Mouse (Mus musculus): ENCODE results near the gene Hs1bp3. TPM values are rescaled to one million over a fixed set of nuclear protein-coding genes. Genes with fewer than 3 reads are reported as not detected.

Hs1bp3 gene
- polyA plus RNA-seq, 1 experiment from 2014 or later: 18.9 TPM

DNA sequence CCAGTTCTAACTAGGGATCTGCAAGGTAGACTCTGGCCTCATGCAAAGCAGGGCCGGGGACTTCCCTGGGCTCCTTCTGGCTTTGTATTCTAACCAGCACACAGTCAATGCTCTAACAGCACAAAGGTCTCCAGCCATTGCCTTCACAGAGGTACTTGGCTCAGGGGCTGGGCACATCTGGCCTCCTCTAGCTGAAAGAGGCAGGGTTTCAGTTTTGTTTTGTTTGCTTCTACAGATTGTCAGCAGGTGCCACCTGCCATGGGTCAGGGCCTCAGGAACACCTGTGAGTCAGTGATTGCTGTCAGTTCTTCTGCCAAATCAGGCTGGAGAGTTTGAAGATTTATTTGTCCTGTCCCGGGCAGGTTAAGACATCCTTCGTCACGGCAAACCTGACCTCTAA is 39.8 kb downstream of the Hs1bp3 start:
- WGBS: 77% methylated on average over 4 of the region's 4 CpGs
- Histone ChIP-seq H3K4me2 (replicated peaks) (no peak overlapping the region), H3K27ac (replicated peaks) (no peak overlapping the region), H3K4me1 (peaks cover 26% of the 10 kb centered on the region), H3K4me3 (replicated peaks) (no peak overlapping the region), H3K27me3 (no peaks in the 10 kb centered on the region), H3K36me3 (no peaks in the 10 kb centered on the region), H3K9me3 (replicated peaks) (no peaks in the 10 kb centered on the region), H3K9ac (no peak overlapping the region)
- no peak for ATAC-seq (ENCODE audit: insufficient number of reproducible peaks, low FRiP score, low TSS enrichment, low read depth)

DNA sequence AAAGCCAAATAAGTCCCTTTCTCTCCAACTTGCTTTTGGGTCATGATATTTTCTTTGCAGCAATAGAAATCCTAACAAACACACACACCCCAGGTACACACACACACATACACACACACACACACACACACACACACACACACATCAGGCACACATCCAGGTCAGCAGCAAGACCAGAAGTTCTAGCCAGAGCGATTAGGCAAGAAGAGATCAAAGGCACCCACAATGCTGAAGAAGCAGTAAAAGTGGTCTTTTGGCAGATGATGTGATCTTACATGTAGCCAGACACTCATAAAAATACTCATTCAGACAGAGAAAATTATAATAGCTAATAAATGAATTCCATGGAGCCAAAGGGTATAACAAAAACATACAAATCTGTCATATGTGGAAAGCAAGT is 41.0 kb downstream of the Hs1bp3 start:
- WGBS: 87% methylated on average over 1 of the region's 1 CpGs
- H3K4me2 ChIP-seq (replicated peaks): no peak overlapping the region
- H3K4me3 ChIP-seq (replicated peaks): no peak overlapping the region
- peaks cover 25% of the 10 kb centered on the region for H3K4me1 ChIP-seq
- no peak overlapping the region for H3K9ac ChIP-seq
- H3K36me3 ChIP-seq: no peaks in the 10 kb centered on the region
- no peak overlapping the region for H3K27ac ChIP-seq (replicated peaks)
- H3K27me3 ChIP-seq: no peaks in the 10 kb centered on the region
- no peak for ATAC-seq (ENCODE audit: insufficient number of reproducible peaks, low FRiP score, low TSS enrichment, low read depth)
- no peaks in the 10 kb centered on the region for H3K9me3 ChIP-seq (replicated peaks)

DNA sequence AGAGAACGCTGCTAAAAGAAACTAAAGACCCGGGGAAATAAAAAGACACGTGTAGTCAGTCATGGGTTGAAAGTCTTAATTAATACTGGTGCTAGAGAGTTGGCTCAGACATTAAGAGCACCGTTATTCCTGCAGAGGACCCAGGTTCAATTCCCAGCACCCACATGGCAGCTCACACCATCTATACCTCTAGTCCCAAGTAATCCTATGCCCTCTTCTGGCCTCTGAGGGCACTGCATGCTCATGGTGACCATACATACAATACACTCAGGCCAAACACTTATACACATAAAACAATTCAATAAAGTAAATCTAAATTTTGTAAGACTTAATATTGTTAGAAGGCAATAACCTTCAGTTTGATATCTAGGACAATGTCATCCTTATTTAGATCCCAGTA is 41.8 kb downstream of the Hs1bp3 start:
- peaks cover 17% of the 10 kb centered on the region for H3K4me1 ChIP-seq
- no peak overlapping the region for H3K4me2 ChIP-seq (replicated peaks)
- no peak overlapping the region for H3K4me3 ChIP-seq (replicated peaks)
- H3K27ac ChIP-seq (replicated peaks): no peak overlapping the region
- H3K9ac ChIP-seq: no peak overlapping the region
- 95% methylated on average over 4 of the region's 4 CpGs for WGBS
- no peak for ATAC-seq (ENCODE audit: insufficient number of reproducible peaks, low FRiP score, low TSS enrichment, low read depth)
- no peaks in the 10 kb centered on the region for H3K36me3 ChIP-seq
- H3K9me3 ChIP-seq (replicated peaks): no peaks in the 10 kb centered on the region
- H3K27me3 ChIP-seq: no peaks in the 10 kb centered on the region

DNA sequence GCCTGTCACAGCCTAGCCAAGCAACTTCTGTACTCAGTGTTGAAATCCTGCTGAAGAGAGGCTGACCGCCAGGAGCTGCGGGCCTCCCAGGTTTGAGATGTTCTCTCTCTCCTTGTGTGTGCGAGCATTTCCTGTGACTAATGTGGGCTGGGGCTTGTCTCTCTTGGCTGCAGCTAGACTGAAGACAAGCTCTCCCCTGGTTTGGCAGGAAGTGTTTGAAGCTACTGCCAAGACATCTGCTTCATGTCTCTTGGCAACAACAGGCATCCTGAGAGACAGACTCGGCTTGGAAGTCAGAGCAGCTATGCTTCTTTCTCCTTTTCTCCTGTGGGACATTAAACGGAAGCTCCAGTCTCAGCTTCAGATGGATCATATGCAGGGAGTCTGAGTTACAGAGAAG is 44.2 kb downstream of the Hs1bp3 start:
- H3K4me1 ChIP-seq: peaks cover 17% of the 10 kb centered on the region
- H3K4me3 ChIP-seq (replicated peaks): no peak overlapping the region
- no peaks in the 10 kb centered on the region for H3K27me3 ChIP-seq
- H3K4me2 ChIP-seq (replicated peaks): no peak overlapping the region
- no peaks in the 10 kb centered on the region for H3K36me3 ChIP-seq
- H3K9me3 ChIP-seq (replicated peaks): no peaks in the 10 kb centered on the region
- peak overlapping the region; percentile 61 for H3K27ac ChIP-seq (replicated peaks)
- ATAC-seq (ENCODE audit: insufficient number of reproducible peaks, low FRiP score, low TSS enrichment, low read depth): peak; percentile 87
- H3K9ac ChIP-seq: no peak overlapping the region
- WGBS: 18% methylated on average over 5 of the region's 5 CpGs

DNA sequence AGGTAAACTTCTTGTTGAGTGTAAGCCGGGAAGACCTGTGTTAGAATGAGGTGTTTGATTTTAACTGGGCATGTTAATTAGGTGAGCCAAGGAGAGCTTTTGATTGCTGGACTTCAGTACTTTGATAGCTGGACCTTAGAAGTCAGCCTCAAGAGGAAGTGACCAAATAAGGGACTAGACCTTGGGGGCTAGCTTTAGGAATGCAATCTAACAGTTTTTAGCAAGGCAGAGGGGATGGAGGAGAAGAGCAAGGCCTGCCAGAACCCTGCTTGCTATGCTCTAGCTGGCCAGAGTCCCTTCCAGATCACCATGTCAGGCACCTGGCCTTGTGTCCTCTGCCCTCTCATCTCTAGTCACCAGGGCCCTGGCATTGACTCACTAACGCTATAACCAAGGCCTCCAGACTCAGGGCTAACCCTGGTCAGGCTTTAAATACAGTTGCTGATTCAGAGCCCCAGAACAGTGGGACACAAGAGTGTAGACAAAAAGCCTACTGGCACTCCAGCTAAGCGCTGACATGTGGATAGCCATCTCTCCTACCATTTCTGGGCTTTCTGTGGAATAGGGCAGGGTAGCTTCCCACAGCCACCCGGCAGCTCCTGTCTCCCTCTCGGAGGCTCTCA is 45.2 kb downstream of the Hs1bp3 start:
- ATAC-seq (ENCODE audit: insufficient number of reproducible peaks, low FRiP score, low TSS enrichment, low read depth): no peak
- H3K27ac ChIP-seq (replicated peaks): peak overlapping the region; percentile 61; the same call in 1 of the 2 replicates
- 81% methylated on average over 5 of the region's 5 CpGs for WGBS

DNA sequence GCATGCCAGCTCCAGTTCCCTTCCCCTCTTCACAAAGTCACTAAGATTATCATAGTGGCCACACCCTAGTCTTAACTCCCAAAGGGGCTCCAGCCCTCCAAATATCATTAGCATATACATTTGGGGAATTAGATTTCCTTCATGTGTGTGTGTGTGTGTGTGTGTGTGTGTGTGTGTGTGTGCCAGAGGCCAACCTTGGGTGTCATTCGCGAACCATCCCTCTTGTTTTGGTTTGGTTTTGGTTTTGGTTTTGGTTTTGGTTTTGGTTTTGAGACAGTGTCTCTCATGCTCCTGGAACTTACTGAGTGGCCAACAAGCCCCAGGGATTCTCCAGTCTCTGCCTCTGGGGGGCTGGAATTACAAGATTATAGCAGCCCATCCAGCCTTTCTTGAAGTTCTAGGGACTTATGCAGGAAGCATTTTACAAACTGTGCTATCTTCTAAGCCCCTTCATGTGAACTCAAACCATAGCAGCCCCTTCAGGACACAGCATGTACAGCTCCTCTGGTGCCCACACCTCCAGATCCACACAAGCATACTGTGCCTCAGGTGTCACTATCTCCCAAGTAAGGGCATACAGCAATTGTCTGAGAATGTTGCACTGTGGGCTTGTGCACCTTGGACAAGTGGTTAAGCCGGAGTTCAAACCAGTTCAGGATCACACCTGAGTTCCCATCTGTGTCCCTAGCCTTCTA is 46.3 kb downstream of the Hs1bp3 start:
- no peaks in the 10 kb centered on the region for H3K9me3 ChIP-seq (replicated peaks)
- 99% methylated on average over 3 of the region's 3 CpGs for WGBS
- ATAC-seq (ENCODE audit: insufficient number of reproducible peaks, low FRiP score, low TSS enrichment, low read depth): no peak
- no peak overlapping the region for H3K4me3 ChIP-seq (replicated peaks)
- H3K4me2 ChIP-seq (replicated peaks): no peak overlapping the region
- H3K27ac ChIP-seq (replicated peaks): no peak overlapping the region
- peaks cover 17% of the 10 kb centered on the region for H3K4me1 ChIP-seq
- no peaks in the 10 kb centered on the region for H3K36me3 ChIP-seq
- no peak overlapping the region for H3K9ac ChIP-seq
- no peaks in the 10 kb centered on the region for H3K27me3 ChIP-seq

More for the DNA sequence above, 45.2 kb downstream of the Hs1bp3 start:
- Histone ChIP-seq H3K9me3 (replicated peaks) (no peaks in the 10 kb centered on the region), H3K4me3 (replicated peaks) (no peak overlapping the region), H3K27me3 (no peaks in the 10 kb centered on the region), H3K4me1 (peaks cover 17% of the 10 kb centered on the region), H3K36me3 (no peaks in the 10 kb centered on the region), H3K4me2 (replicated peaks) (no peak overlapping the region), H3K9ac (no peak overlapping the region)

DNA sequence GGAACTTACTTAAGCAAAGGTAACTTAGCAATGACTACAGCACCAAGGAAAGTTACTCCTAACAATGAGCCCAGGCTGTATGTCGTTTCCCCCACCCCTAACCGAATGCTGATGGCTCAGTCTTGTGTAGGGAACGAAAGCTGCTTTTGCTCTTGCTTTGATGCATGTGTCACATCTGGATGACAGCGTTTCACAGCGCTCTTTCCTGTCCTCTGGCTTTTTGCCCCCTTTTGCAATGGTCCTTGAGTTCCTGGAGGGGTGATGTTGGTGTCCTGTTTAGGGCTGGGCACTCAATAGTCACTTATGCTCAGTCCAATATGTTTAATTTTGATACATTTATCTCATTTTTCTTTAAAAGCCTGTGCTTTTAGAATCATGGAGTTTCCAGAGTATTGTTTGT is 48.6 kb downstream of the Hs1bp3 start:
- no peak for ATAC-seq (ENCODE audit: insufficient number of reproducible peaks, low FRiP score, low TSS enrichment, low read depth)
- no peaks in the 10 kb centered on the region for H3K36me3 ChIP-seq
- no peak overlapping the region for H3K27ac ChIP-seq (replicated peaks)
- WGBS: 59% methylated on average over 5 of the region's 5 CpGs
- H3K4me3 ChIP-seq (replicated peaks): no peak overlapping the region
- no peaks in the 10 kb centered on the region for H3K27me3 ChIP-seq
- no peak overlapping the region for H3K9ac ChIP-seq
- H3K4me2 ChIP-seq (replicated peaks): no peak overlapping the region
- H3K4me1 ChIP-seq: peaks cover 21% of the 10 kb centered on the region
- H3K9me3 ChIP-seq (replicated peaks): no peaks in the 10 kb centered on the region

DNA sequence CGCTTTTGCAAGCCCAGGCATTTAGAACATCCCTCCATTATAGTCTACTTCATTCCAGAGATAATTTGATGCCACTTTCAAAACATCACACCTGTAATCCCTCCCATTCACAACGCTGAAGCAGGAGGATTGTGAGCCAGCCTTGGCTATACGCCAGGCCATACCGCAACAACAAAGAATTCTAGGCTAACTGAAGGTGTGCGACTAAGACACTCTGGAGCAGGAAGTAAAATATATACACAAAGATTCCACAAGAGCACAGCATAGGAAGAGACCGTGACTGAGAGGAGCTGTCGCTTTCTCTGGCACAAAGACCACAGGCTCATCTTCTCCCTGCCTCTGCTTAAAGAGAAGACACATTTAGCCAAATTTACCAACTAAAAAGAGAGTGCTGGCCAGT is 49.2 kb downstream of the Hs1bp3 start:
- Histone ChIP-seq H3K9ac (no peak overlapping the region), H3K4me1 (peaks cover 18% of the 10 kb centered on the region)
- WGBS: 65% methylated on average over 7 of the region's 7 CpGs

DNA sequence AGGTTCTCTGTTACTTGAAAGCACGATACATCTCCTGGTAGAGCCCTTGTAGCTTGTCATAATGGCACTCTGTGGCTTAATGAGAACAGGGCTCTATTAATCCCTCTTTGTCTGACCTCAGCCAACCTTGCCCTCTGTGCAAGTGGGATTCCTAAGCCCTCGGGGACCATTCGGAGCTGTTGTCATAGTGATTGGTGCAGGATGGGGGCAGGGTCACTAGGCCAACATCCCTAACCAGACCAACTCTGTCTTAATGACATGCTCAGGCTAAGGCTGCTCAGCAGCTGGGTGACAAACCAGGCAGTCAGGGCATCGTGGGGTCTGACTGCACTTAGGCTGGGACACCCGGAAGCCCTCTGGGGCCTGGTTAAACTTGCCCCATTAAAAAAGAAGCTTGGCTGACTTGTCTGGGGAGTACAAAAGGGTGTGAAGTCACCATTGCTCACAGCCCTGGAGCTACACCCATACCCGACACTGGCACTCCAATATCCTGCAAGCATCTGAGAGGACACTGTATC is 51.1 kb downstream of the Hs1bp3 start:
- 33% methylated on average over 6 of the region's 6 CpGs for WGBS

More for the DNA sequence above, 49.2 kb downstream of the Hs1bp3 start:
- no peaks in the 10 kb centered on the region for H3K36me3 ChIP-seq
- H3K4me2 ChIP-seq (replicated peaks): no peak overlapping the region
- ATAC-seq (ENCODE audit: insufficient number of reproducible peaks, low FRiP score, low TSS enrichment, low read depth): no peak
- no peaks in the 10 kb centered on the region for H3K27me3 ChIP-seq
- no peak overlapping the region for H3K27ac ChIP-seq (replicated peaks)
- H3K9me3 ChIP-seq (replicated peaks): no peaks in the 10 kb centered on the region
- H3K4me3 ChIP-seq (replicated peaks): no peak overlapping the region

DNA sequence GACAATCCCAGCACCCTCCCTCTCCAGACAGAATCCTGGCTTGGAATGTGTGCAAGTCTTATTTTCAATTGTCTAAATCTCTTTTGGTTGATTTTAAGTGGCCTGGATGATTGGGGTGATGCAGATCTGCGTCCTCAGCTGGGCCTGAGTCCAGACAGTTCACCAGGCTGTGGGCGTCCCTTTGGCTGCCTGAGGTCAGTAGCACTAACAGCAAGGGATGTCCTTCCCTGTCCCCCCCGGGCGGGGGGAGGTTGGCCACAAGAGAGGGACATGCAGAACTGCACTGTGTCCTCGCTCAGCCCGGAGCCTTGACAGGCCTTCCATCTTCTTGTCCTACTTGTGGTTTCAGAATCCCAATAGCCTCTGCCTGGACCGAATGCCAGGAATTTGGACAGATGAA is 52.1 kb downstream of the Hs1bp3 start:
- no peaks in the 10 kb centered on the region for H3K36me3 ChIP-seq
- peaks cover 5% of the 10 kb centered on the region; the same call in 1 of the 2 replicates for H3K4me1 ChIP-seq
- no peaks in the 10 kb centered on the region for H3K27me3 ChIP-seq
- no peak; the same call in 1 of the 2 replicates for ATAC-seq (ENCODE audit: insufficient number of reproducible peaks, low FRiP score, low TSS enrichment, low read depth)
- H3K27ac ChIP-seq (replicated peaks): no peak overlapping the region
- H3K9ac ChIP-seq: no peak overlapping the region
- WGBS: 66% methylated on average over 7 of the region's 7 CpGs
- H3K4me2 ChIP-seq (replicated peaks): no peak overlapping the region
- no peaks in the 10 kb centered on the region for H3K9me3 ChIP-seq (replicated peaks)
- no peak overlapping the region for H3K4me3 ChIP-seq (replicated peaks)

More for the DNA sequence above, 51.1 kb downstream of the Hs1bp3 start:
- Histone ChIP-seq H3K9ac (no peak overlapping the region), H3K27me3 (no peaks in the 10 kb centered on the region), H3K4me3 (replicated peaks) (no peak overlapping the region), H3K4me1 (peaks cover 5% of the 10 kb centered on the region; the same call in 1 of the 2 replicates), H3K4me2 (replicated peaks) (no peak overlapping the region), H3K27ac (replicated peaks) (no peak overlapping the region), H3K36me3 (no peaks in the 10 kb centered on the region), H3K9me3 (replicated peaks) (no peaks in the 10 kb centered on the region)
- ATAC-seq (ENCODE audit: insufficient number of reproducible peaks, low FRiP score, low TSS enrichment, low read depth): no peak

DNA sequence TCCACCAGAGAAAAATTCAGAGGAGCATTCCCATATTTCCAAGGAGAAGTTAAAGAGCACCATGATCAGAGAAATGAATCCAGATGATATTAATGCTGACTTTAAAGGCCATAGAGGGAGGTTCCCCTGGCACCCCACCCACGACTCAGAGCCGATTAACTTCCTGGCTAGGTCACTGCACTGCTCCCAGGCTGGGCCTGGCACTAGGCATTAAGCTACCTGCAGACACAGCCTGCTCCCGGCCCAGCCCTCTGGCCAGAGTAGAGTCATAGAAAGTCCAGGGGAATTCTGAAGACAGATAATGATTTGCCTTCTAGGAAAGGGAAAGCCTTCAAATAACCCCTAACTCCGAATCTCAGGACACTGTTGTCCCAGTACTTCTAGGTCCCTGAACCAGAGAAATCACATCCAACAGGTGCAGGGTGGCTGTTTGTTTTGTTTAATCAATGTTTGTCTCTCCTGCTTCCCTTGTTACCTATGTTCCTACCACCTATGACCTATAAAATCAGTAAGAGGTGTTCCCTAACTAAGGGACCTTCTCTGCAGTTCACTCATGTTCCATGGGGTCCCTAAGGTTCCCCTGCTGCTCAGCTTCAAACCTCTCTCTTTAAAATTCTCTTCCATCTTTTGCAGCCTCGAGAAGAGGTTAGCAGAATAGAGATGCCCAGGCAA is 52.8 kb downstream of the Hs1bp3 start:
- Histone ChIP-seq H3K27me3 (no peaks in the 10 kb centered on the region), H3K4me2 (replicated peaks) (no peak overlapping the region), H3K9ac (no peak overlapping the region), H3K4me3 (replicated peaks) (no peak overlapping the region), H3K4me1 (peaks cover 5% of the 10 kb centered on the region; the same call in 1 of the 2 replicates), H3K36me3 (no peaks in the 10 kb centered on the region), H3K9me3 (replicated peaks) (no peaks in the 10 kb centered on the region), H3K27ac (replicated peaks) (no peak overlapping the region)
- ATAC-seq (ENCODE audit: insufficient number of reproducible peaks, low FRiP score, low TSS enrichment, low read depth): no peak
- 64% methylated on average over 5 of the region's 5 CpGs for WGBS

Measured in embryonic facial prominence, embryonic 15.5 days (tissue).